Mouse (Mus musculus): ENCODE measurements at regions not wholly inside any gene's neighbourhood (a gene's known extent, or its start where the extent isn't known, plus 50 kb on each side); places are given as distances from the start of the nearest gene placed in this dataset.

GRCm38 (mm10) chr7:113621316-113621715 lies 107.7 kb downstream of the Far1 start:
- no peak for DNase-seq

GRCm38 (mm10) chr7:113621898-113622510 lies 108.4 kb downstream of the Far1 start:
- DNase-seq = no peak

- DNase-seq = no peak
Measured at GRCm38 (mm10) chr7:113623296-113623695, 109.7 kb downstream of the Far1 start.

GRCm38 (mm10) chr7:113623962-113624361 lies 110.3 kb downstream of the Far1 start:
- DNase-seq = no peak

GRCm38 (mm10) chr7:113626734-113627133 lies 113.1 kb downstream of the Far1 start:
- DNase-seq = no peak

GRCm38 (mm10) chr7:113637011-113637600 lies 123.5 kb downstream of the Far1 start:
- DNase-seq = no peak

- no peak for DNase-seq
Measured at GRCm38 (mm10) chr7:113638098-113638497, 124.5 kb downstream of the Far1 start.

- DNase-seq = no peak
Measured at GRCm38 (mm10) chr7:113642540-113642939, 123.3 kb upstream of the Spon1 start.

GRCm38 (mm10) chr7:113650631-113651030 lies 115.2 kb upstream of the Spon1 start:
- DNase-seq = no peak

GRCm38 (mm10) chr7:113651696-113652095 lies 114.1 kb upstream of the Spon1 start:
- no peak for DNase-seq

DNA sequence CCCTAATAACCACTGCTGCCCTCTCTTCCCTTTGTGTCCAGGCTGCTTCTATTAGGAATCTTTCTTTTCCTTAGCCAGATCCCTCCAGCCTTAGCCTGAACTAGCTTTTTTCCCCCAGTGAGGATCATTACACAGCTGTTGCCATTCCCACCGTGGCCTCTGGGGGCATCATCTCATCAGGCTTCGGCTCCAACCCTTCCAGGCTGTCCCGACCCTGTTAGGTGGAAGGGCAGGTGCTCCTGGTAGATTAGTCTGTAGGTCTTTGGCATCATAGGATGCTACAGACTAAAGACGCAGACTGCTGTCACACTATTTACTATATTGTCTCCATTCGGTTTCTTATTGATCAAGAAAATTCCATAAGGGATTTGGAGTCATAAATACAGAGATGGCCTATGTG lies 112.7 kb upstream of the Spon1 start:
- DNase-seq = peak; percentile 66 to 82

- DNase-seq = no peak
Measured at GRCm38 (mm10) chr7:113655336-113655735, 110.5 kb upstream of the Spon1 start.

DNA sequence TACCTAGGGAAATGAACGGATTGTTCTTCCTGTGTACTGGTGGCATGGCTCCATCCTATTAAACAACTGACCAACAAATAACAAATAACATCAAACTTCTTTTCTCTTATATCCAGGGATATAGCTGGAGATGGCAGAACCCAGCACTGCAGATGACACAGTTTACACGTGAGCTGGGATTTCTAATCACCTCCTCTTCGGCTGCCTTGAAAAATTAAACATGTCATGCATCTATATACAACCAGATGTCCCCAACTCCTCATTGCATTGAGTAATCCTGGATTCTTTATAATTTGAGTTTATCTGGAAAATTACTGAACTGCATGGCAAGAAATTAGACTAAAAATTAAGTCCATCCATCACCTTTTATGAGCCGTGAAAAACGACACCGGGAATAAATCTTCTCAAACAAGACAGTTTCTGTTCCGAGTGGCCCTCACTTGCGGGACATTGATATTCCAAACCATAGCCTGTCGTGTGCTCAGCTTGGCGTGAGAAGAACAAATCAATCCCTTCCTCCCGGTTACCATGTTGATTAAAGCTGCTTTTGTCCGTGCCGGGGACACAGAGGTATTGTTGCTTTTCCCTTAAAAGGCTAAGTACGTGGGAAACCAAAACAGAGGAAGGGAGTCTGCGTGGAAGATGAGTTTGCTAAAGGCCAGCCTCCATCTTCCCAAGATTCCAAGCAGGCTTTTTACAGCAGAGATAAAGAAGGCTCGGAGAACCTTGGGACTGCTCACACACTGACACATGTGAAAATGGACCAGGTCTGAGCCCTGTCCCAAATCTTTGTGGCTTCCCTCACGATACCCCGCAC lies 92.8 kb upstream of the Spon1 start:
- DNase-seq = no peak

GRCm38 (mm10) chr7:113673596-113673956 lies 92.2 kb upstream of the Spon1 start:
- DNase-seq = no peak

DNA sequence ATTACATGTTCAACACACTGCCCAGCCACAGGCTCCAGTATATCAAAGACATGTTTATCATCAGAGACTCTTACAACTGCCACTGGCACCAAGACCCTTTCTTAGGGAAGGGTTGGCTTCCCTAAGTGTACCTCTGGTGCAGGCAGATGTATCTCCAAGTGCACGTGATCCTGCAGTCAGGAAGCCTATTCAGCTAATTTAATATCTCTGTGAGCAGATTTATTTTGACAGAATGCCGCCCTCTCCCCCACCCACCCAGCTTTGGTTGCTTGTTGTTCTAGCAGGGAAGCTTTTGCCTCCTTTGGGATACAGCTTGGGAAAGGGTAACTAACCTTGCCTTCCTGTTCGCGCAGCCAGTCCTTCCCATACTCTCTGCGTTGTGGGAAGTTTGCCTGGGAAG lies 83.5 kb upstream of the Spon1 start:
- no peak for DNase-seq

DNA sequence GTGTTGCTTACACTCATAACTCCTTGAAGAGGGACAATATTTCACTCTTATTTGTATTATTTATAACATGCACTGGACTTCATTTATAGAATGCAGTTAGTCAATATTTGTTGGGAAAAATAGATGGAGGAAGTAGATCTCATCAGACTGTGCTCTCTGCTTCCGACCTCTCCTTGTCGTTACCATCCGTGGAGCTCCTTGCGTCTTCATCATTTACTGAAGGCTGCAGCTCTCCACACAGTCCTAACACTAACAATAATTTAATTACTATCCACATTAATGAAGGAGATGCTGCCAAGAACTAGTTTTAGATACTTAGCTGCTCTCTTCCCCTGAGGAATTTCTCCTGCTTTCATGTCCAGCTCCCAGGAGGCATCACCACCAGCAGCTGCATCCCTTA lies 80.4 kb upstream of the Spon1 start:
- DNase-seq = no peak

- no peak for DNase-seq
Measured at GRCm38 (mm10) chr7:113686527-113686926, 79.3 kb upstream of the Spon1 start.

- no peak for DNase-seq
Measured at GRCm38 (mm10) chr7:113687566-113687965, 78.2 kb upstream of the Spon1 start.

DNA sequence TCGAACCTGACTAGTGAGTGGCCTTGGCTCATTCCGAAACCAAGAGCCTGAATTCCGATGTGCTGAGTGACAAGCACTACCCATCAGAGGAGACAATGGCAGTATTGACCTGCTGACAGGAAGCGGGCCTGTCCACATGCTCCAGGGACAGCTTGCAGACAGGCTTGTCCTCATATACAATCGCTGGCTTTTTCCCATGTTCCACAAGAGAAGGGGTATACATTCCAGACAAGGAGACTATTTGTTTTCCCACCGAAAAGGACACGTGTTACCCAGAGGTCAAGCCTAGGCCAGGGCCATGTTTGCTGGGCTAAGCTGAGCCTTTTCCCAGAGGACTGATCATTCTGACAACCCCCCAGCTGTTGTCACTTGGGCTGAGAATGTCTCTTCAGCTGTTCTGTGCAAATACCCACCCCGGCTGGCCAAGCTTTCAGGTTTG lies 77.5 kb upstream of the Spon1 start:
- DNase-seq = no peak

GRCm38 (mm10) chr7:113688717-113689116 lies 77.1 kb upstream of the Spon1 start:
- DNase-seq = no peak

GRCm38 (mm10) chr7:113689131-113689530 lies 76.7 kb upstream of the Spon1 start:
- no peak for DNase-seq

DNA sequence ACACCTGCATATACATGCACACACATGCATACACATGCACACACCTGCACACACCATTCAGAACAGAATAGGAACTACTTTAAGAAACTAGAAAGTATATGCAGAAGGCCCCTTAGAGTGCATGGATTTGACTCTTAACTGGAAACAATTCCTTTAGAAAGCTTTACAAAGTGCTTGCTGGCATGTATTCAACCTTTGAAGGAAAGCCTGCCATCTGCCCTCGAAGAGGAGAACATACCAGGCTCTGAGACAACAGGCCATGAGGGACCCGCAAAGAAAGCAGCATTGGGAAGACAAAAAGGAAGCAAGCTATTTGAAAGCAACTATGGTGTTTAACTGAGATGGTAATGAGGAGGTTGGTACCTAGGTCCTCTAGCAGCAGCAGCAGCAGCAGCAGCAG lies 74.0 kb upstream of the Spon1 start:
- no peak for DNase-seq

DNA sequence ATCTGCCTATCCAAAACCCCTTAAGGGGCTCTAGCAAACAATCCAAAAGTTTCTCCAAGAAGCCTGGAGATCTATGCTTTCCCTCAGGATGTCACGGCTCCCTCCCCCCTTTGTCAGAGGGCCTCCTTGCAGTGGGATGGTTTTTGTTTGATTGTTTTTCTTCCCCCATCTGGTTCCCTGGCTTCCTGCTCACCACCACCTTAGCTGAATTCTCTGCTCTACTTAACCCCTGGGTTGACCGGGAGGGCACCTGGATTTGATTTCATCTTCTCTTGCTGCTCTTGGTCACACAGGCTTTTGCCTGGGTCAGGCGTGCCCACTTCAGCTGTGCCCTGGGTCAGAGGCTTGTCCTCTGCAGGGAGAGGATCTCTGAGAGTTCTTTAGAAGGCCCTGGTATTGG lies 72.3 kb upstream of the Spon1 start:
- no peak for DNase-seq

- DNase-seq = no peak
Measured at GRCm38 (mm10) chr7:113694466-113694865, 71.3 kb upstream of the Spon1 start.
